Comparison of ENCODE assay signal across 28 mouse cellular contexts in genomic region chr4:120522351-120522750, GRCm38 (mm10). TPM values are rescaled to one million over a fixed set of nuclear protein-coding genes. Genes with fewer than 3 reads are reported as not detected.
DNase-seq lines count a peak whose midpoint lies in the region; ATAC-seq and TF ChIP-seq lines count a peak whose summit lies in the region.
"Had no signal": no experiment of that assay in that cellular context is flagged by ENCODE, and none has a peak within 500 bp of the region (broad histone marks: within the 10 kb centered on the region; RNA-seq: fewer than 3 reads in every experiment).

No protein-coding gene starts in this region.

- intact Hi-C loops in heart, postnatal 36 days (cut with DNase I), result no loop called here

- TF ChIP-seq CTCF in intestine, postnatal 0 days (IDR thresholded peaks at IDR 0.05; ENCODE audit: low read depth), result no peak

- H3K4me1 ChIP-seq in kidney, embryonic 14.5 days (ENCODE audit: control insufficient read depth, insufficient read depth, low read length), result no peaks in the 10 kb centered on the region
- no peaks in the 10 kb centered on the region for H3K4me1 ChIP-seq in intestine, postnatal 0 days (replicated peaks; ENCODE audit: control insufficient read depth, insufficient read depth, low read length)
- H3K4me1 ChIP-seq: forebrain, embryonic 10.5 days; forebrain, embryonic 13.5 days; heart, embryonic 12.5 days; heart, embryonic 15.5 days had no signal

- H3K4me3 ChIP-seq in kidney, embryonic 14.5 days (ENCODE audit: low read length), result no peak overlapping the region
- no peak overlapping the region for H3K4me3 ChIP-seq in intestine, postnatal 0 days (ENCODE audit: low read depth, low read length)
- H3K4me3 ChIP-seq: forebrain, embryonic 10.5 days; forebrain, embryonic 13.5 days; gastrocnemius, adult 2 months; heart, embryonic 12.5 days; heart, embryonic 15.5 days had no signal

- H3K36me3 ChIP-seq in kidney, embryonic 14.5 days (ENCODE audit: control insufficient read depth, insufficient read depth, low read length), result peaks cover 59% of the 10 kb centered on the region
- H3K36me3 ChIP-seq in intestine, postnatal 0 days (ENCODE audit: control insufficient read depth, insufficient read depth), result peaks cover 54% of the 10 kb centered on the region

- H3K27me3 ChIP-seq in kidney, embryonic 14.5 days (ENCODE audit: control insufficient read depth, insufficient read depth, low read length), result no peaks in the 10 kb centered on the region
- H3K27me3 ChIP-seq in intestine, postnatal 0 days (replicated peaks; ENCODE audit: control insufficient read depth, insufficient read depth, low read length), result no peaks in the 10 kb centered on the region
- H3K27me3 ChIP-seq: forebrain, embryonic 13.5 days; heart, embryonic 12.5 days; heart, embryonic 15.5 days had no signal

- no peak overlapping the region for H3K27ac ChIP-seq in kidney, embryonic 14.5 days (ENCODE audit: low read depth, low read length)
- H3K27ac ChIP-seq in intestine, postnatal 0 days (ENCODE audit: low read depth, low read length), result no peak overlapping the region
- H3K27ac ChIP-seq: forebrain, embryonic 10.5 days; forebrain, embryonic 13.5 days; gastrocnemius, adult 2 months; heart, embryonic 15.5 days; hindbrain, embryonic 14.5 days had no signal

- H3K9me3 ChIP-seq in kidney, embryonic 14.5 days (ENCODE audit: control insufficient read depth, low read length), result no peaks in the 10 kb centered on the region
- H3K9me3 ChIP-seq in intestine, postnatal 0 days (ENCODE audit: control insufficient read depth), result no peaks in the 10 kb centered on the region
- H3K9me3 ChIP-seq: forebrain, embryonic 10.5 days; forebrain, embryonic 13.5 days; heart, embryonic 12.5 days; heart, embryonic 15.5 days had no signal

- no peak for ATAC-seq in kidney, embryonic 14.5 days (ENCODE audit: low FRiP score, low TSS enrichment)
- ATAC-seq in intestine, postnatal 0 days, result 0 out of 2 replicates have a peak, but pooled peaks have one; percentile 38
- ATAC-seq: activated CD4-positive, CD25-positive, alpha-beta regulatory T cell, adult 4 months; forebrain, embryonic 13.5 days; forebrain, embryonic 16.5 days had no signal

- 96% methylated on average over 4 of the region's 4 CpGs for WGBS in kidney, embryonic 14.5 days
- WGBS in intestine, postnatal 0 days, result 51% methylated on average over 4 of the region's 4 CpGs

- DNase-seq in heart, adult 11 months, result peak; percentile 78
- no peak for DNase-seq in heart, postnatal 36 days
- DNase-seq in kidney, adult 18-20 months, result peak; percentile 39
- DNase-seq in kidney, postnatal 4 days, result no peak
- peak; percentile 83 for DNase-seq in kidney, adult 9 months
- no peak for DNase-seq in cerebellum, postnatal 14 days
- DNase-seq: adrenal gland, adult 8-10 months; adrenal gland, postnatal 25 days; cerebellum, adult 11-12 months; cerebellum, adult 8-10 months; cerebellum, postnatal 10 days; gastrocnemius, adult 2 months; gastrocnemius, postnatal 14 days; heart, adult 18-20 months; heart, postnatal 10 days; heart, postnatal 4 days had no signal

- no peak overlapping the region for H3K4me2 ChIP-seq in kidney, embryonic 14.5 days (replicated peaks; ENCODE audit: low read depth, low read length)
- no peak overlapping the region for H3K4me2 ChIP-seq in intestine, postnatal 0 days (replicated peaks; ENCODE audit: low read depth)
- H3K4me2 ChIP-seq: forebrain, embryonic 13.5 days; heart, embryonic 12.5 days; heart, embryonic 15.5 days; hindbrain, embryonic 14.5 days had no signal

- no peak overlapping the region for H3K9ac ChIP-seq in kidney, embryonic 14.5 days (ENCODE audit: low read depth, low read length)
- H3K9ac ChIP-seq in intestine, postnatal 0 days (ENCODE audit: low read depth, low read length), result no peak overlapping the region
- H3K9ac ChIP-seq: forebrain, embryonic 13.5 days; heart, embryonic 12.5 days; heart, embryonic 15.5 days; hindbrain, embryonic 14.5 days had no signal

RNA-seq across cellular contexts. Expression of gene Slfnl1, which starts 9.7 kb away (rescaled TPM):
- not detected for total RNA-seq in heart, postnatal 36 days (2021)
- not detected in 2 replicates for polyA plus RNA-seq in kidney, embryonic 14.5 days (2014; fragmentation: Nextera tagmentation; extraction: Ambion mirVana)
- not detected in 2 replicates for polyA plus RNA-seq in intestine, postnatal 0 days (2015; fragmentation: Nextera tagmentation; extraction: Ambion mirVana)
- total RNA-seq: ES-E14; gastrocnemius, postnatal 14 days; heart, adult 18-20 months had no signal
- polyA plus RNA-seq: activated CD4-positive, CD25-positive, alpha-beta regulatory T cell, adult 4 months; embryonic facial prominence, embryonic 11.5 days; embryonic facial prominence, embryonic 14.5 days; forebrain, embryonic 10.5 days; forebrain, embryonic 13.5 days; forebrain, embryonic 16.5 days; heart, embryonic 12.5 days; heart, embryonic 15.5 days; hindbrain, embryonic 14.5 days had no signal

RNA-seq across cellular contexts. Expression of gene Ctps, which starts 47.7 kb away (rescaled TPM):
- 10 to 100 TPM; 30.9 to 35.9 TPM for total RNA-seq in heart, postnatal 36 days (2021)
- 80.5 and 102 TPM in 2 replicates for polyA plus RNA-seq in kidney, embryonic 14.5 days (2014; fragmentation: Nextera tagmentation; extraction: Ambion mirVana)
- 23.4 and 23.7 TPM in 2 replicates for polyA plus RNA-seq in intestine, postnatal 0 days (2015; fragmentation: Nextera tagmentation; extraction: Ambion mirVana)

Comparison
In these comparisons a context has a peak if more than half of its experiments do, and no peak if none do; other contexts are left out.
1. DNase-seq: peak in heart, adult 11 months (single experiment), kidney, adult 18-20 months (single experiment) and kidney, adult 9 months (single experiment); none in heart, postnatal 36 days (0 of 2), kidney, postnatal 4 days (0 of 2) and cerebellum, postnatal 14 days (0 of 2).